Mouse (Mus musculus): Measurements from ENCODE around the gene Igsf3.

Igsf3 gene

GRCm38 (mm10) chr3:101443265-101443881 lies 66.5 kb downstream of the Igsf3 start:
- in situ Hi-C loops (cut with MboI; ENCODE audit: unreplicated experiment in 2 of 2), result no loop called here

- in situ Hi-C loops (cut with MboI; ENCODE audit: unreplicated experiment in 2 of 2), result no loop called here
Measured at GRCm38 (mm10) chr3:101444437-101444836, 67.6 kb downstream of the Igsf3 start.

- in situ Hi-C loops (cut with MboI; ENCODE audit: unreplicated experiment in 2 of 2), result no loop called here
Measured at GRCm38 (mm10) chr3:101447239-101447638, 70.4 kb downstream of the Igsf3 start.

DNA sequence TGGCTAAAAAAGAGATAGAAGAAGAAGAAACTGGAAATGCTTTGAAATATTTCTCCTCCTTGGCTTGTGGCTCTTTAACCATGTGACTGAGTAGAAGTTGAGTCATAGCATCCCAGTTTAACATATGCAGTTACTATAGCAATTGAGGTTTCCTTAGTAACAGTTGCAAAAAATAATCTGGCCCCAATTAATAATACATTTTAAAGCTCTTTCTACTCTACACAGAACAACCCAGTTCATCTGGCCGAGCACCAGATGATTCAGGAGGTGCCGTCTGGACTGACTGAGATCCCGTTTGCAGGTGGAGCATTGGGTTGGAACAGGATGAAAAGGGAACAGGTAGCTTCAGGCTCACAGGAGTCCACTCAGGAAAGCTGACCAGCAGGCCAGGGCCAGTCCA lies 71.9 kb downstream of the Igsf3 start:
- in situ Hi-C loops (cut with MboI; ENCODE audit: unreplicated experiment in 2 of 2), result no loop called here

DNA sequence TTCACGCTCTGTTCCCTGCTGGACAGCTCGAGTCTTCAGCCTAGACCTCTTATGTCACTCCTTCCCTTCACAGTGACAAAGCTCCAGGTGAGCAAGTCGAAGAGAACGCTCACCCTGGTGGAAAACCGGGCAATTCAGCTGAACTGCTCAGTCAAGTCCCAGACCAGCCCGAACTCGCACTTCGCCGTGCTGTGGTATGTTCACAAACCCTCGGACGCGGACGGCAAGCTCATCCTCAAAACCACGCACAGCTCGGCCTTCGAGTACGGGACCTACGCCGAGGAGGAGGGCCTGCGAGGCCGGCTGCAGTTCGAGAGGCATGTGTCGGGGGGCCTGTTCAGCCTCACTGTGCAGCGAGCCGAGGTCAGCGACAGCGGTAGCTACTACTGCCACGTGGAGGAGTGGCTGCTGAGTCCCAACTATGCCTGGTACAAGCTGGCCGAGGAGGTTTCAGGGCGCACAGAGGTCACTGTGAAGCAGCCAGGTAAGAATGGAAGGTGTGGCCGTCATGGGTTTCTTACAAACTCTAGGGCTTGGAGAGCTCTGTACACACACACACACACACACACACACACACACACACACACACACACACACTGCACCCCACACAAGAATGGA lies 74.0 kb downstream of the Igsf3 start:
- in situ Hi-C loops (cut with MboI; ENCODE audit: unreplicated experiment in 2 of 2), result loop anchor here in 1 of 2 experiments (25.0 kb wide), 2 partner anchors 239 to 1264 kb away; no protein-coding TSS in a partner anchor

DNA sequence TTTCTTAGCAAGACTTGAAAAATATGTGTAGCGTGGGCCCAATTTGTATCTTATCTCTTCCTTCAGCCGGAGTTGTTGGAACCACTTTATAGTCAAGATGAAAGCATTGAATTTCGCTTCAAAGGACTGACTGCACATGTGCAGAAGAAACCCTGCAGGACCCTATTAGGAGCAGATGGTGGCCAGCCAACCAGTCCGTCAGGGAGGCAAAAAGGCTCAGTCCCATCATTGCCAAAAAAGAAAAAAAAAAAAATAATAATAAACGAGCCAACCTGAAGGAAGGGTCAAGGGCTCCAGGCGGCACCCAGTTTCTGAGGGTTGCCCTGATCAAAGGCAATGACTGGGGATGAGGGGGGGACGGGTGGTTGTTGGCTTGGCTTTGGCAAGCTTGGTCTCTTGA lies 83.7 kb downstream of the Igsf3 start:
- in situ Hi-C loops (cut with MboI; ENCODE audit: unreplicated experiment in 2 of 2), result loop anchor here (5.0 to 25.0 kb wide), 5 partner anchors 148 to 1273 kb away; no protein-coding TSS in a partner anchor

- in situ Hi-C loops (cut with MboI; ENCODE audit: unreplicated experiment in 2 of 2), result loop anchor here (5.0 to 25.0 kb wide), 5 partner anchors 149 to 1274 kb away; no protein-coding TSS in a partner anchor
Measured at GRCm38 (mm10) chr3:101461046-101461445, 84.2 kb downstream of the Igsf3 start.

- in situ Hi-C loops (cut with MboI; ENCODE audit: unreplicated experiment in 2 of 2), result loop anchor here (5.0 to 25.0 kb wide), 5 partner anchors 150 to 1275 kb away; no protein-coding TSS in a partner anchor
Measured at GRCm38 (mm10) chr3:101461816-101462215, 84.9 kb downstream of the Igsf3 start.

DNA sequence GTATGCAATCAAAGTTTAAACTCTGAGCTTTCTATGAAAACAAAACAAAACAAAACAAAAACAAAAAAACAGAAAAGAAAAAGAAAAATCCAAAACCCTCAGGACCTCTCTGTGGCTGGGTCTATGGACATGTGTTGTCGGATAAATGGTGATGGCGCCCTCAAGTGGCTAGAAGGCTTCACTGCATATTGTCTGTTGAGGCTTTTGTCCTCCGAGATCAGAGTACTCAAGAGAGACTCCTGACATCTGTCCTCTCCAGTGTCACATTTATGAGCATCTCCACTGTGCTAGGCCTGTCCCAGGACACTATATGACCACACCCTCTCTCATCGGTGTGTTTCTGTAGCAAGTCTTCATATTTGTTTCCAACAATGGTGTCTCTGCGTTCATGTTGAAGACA lies 85.4 kb downstream of the Igsf3 start:
- in situ Hi-C loops (cut with MboI; ENCODE audit: unreplicated experiment in 2 of 2), result loop anchor here (5.0 to 25.0 kb wide), 5 partner anchors 150 to 1275 kb away; no protein-coding TSS in a partner anchor

- in situ Hi-C loops (cut with MboI; ENCODE audit: unreplicated experiment in 2 of 2), result loop anchor here (5.0 to 25.0 kb wide), 5 partner anchors 151 to 1276 kb away; no protein-coding TSS in a partner anchor
Measured at GRCm38 (mm10) chr3:101463491-101463890, 86.6 kb downstream of the Igsf3 start.

DNA sequence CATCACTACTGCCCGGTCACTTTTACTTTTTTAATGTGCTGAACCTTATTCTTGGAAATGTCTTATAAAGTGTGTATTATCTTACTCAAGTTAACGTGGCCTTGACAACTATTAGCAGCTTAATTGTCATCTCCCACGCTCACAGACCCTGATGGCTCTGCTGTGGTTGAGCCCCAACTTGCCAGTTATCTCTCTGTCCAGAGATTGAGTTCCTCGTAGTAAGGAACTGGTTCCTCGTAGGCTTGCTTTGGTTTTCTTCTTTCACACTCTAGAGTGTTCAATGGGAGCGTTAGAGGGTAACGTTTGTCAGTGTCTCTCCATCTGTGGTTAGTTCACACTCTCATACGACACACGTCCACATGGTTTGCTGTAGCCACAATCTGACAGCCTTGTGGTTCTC lies 92.8 kb downstream of the Igsf3 start:
- in situ Hi-C loops (cut with MboI; ENCODE audit: unreplicated experiment in 2 of 2), result loop anchor here (10.0 to 25.0 kb wide), 4 partner anchors 145 to 1282 kb away; no protein-coding TSS in a partner anchor

DNA sequence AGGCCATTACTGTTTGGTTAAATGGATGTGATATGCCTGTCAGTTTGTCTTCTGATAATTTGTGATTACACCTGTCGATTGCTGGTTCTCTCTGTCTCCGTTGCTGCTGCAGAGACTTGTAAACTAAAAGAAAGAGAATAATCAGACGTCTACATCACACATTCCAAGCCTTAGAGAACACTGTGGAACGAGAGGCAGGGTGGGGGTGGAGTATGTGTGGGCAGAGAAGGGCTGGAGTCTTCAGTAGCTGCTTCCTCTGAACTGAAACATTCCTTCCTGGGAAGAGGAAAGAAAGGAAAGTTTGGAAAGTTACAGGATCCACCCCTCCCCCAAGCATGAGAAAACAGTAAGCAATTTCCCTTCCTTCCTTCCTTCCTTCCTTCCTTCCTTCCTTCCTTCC lies 95.0 kb downstream of the Igsf3 start:
- in situ Hi-C loops (cut with MboI; ENCODE audit: unreplicated experiment in 2 of 2), result loop anchor here (10.0 to 25.0 kb wide), 3 partner anchors 147 to 1285 kb away; no protein-coding TSS in a partner anchor

- in situ Hi-C loops (cut with MboI; ENCODE audit: unreplicated experiment in 2 of 2), result loop anchor here in 1 of 2 experiments (25.0 kb wide), 3 partner anchors 1205 to 1905 kb away; partner anchors contain the start of gene Bcas2
Measured at GRCm38 (mm10) chr3:101481951-101482350, 105.1 kb downstream of the Igsf3 start.

DNA sequence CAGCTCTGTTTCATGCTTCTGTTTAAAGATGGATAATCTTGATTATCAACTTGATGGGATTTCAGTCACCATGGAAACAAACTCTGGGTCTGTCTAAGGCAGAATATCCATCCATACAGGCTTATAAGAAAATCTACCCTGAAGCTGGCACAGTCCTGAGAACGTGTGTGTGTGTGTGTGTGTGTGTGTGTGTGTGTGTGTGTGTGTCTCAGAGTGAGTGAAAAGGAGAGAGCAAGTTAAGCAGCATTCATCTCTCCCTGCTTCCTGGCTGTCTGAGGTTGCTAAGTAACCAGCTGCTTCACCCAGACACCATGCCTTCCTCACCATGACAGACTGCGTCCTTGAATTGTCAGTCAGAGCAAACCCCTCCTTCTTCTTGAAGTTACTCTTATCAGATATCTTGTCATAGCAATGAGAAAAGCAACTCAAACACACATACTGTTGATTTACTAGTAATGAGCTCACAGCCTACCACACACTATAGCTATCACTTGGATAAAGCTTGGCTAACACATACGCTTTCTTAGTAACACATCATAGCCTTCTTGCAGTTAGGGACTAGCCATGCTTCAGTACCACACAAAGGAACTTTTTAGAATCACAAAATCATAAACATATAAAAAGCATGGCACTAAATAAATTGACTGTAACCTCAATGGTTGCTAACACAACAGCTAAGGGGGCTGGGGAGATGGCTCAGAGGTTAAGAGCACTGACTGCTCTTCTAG lies 106.5 kb downstream of the Igsf3 start:
- in situ Hi-C loops (cut with MboI; ENCODE audit: unreplicated experiment in 2 of 2), result loop anchor here in 1 of 2 experiments (25.0 kb wide), 3 partner anchors 1204 to 1904 kb away; partner anchors contain the start of gene Bcas2

DNA sequence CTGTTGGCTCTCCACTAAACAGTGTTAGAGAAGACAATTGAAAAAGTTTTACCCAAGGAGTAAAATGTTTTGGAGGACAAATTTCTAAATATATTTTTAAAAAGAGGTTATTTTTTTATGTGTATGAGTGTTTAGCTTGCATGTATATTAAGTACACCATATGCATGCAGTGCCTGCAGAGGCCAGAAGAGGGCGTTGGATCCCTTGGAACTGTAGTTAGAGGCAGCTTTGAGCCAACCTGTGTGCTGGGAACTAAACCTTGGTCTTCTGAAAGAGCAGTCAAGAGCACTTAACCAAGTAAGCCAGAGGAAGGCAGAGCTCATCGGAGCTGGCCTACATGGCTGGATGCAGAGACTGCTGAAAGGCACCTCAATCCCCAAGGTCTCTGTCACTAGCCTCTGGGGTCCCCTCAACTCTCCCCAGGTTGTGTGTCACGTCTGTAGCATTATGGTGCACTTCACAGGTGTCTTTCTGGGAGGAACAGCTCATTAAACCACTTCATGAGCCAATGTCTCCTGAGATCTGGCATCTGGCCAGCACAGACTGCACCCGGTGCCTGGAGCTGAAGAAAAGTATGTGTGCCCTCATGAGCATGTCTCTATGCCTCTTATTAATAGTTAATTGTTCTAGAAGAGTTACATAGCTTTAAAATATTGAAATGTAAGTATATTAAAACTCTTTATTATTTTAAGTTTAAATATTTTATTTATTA lies 109.3 kb downstream of the Igsf3 start:
- in situ Hi-C loops (cut with MboI; ENCODE audit: unreplicated experiment in 2 of 2), result loop anchor here in 1 of 2 experiments (25.0 kb wide), 3 partner anchors 1201 to 1901 kb away; partner anchors contain the start of gene Bcas2

GRCm38 (mm10) chr3:101487436-101487835 lies 110.6 kb downstream of the Igsf3 start:
- in situ Hi-C loops (cut with MboI; ENCODE audit: unreplicated experiment in 2 of 2), result loop anchor here in 1 of 2 experiments (25.0 kb wide), 3 partner anchors 1200 to 1900 kb away; partner anchors contain the start of gene Bcas2

DNA sequence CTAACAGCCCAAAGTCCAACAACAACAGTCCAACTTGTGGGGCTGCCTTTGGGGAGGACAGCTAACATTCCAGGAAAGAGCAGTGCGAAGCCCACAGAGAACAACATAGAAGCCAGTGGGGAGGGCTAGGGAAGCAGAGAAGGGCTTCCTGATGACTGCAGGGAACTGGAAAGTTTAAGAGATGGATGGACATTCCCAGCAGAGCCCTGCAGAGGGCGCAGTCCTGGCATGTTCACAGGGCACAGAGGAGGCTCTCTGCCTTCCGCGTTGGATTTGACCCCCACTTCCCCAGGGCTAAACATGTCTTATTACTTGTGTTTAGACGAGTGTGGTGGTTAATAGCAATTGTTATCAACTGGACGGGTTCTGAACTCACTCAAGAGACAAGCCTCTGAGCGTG lies 111.3 kb downstream of the Igsf3 start:
- in situ Hi-C loops (cut with MboI; ENCODE audit: unreplicated experiment in 2 of 2), result loop anchor here in 1 of 2 experiments (25.0 kb wide), 3 partner anchors 1199 to 1899 kb away; partner anchors contain the start of gene Bcas2

- in situ Hi-C loops (cut with MboI; ENCODE audit: unreplicated experiment in 2 of 2), result loop anchor here (5.0 to 25.0 kb wide), 9 partner anchors 322 to 1897 kb away; partner anchors contain the start of gene Bcas2 (in 1 of the 2)
Measured at GRCm38 (mm10) chr3:101490515-101490914, 113.6 kb downstream of the Igsf3 start.

DNA sequence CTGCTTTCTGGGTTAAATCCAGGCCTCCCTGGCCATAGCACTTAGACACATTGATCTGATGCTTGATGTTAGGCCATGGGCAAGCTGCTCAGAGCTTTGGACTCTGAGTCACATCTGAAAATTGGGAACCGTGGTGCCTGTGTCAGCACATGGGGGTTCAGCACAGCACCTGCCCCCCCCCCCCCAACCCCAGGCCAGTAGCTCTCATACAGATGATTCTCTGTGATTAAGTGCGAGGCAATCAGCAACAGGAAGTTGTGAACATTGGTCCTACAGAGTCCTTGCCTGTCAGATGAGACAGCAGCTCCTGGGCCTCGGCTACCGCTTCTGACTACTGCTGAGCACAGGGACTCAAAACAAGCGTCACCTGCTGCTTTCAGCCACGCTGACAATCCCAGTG lies 116.0 kb downstream of the Igsf3 start:
- in situ Hi-C loops (cut with MboI; ENCODE audit: unreplicated experiment in 2 of 2), result loop anchor here (5.0 to 25.0 kb wide), 9 partner anchors 319 to 1894 kb away; partner anchors contain the start of gene Bcas2 (in 1 of the 2)
